Mouse (Mus musculus) kidney, adult 2 months (tissue): ENCODE data around the gene Gltp.

Experiments used
- CTCF ChIP-seq: fragments of 200-500 bp; conservative IDR thresholded peaks from 2 replicates; pipeline ENCODE4 v1.5.1; 2011; ENCODE audit warnings: low read depth, mild to moderate bottlenecking, control low read depth, low read length, moderate library complexity, mixed read lengths; ENCODE audit not compliant: insufficient read depth, insufficient read length
- POLR2A ChIP-seq: fragments of 200-500 bp; IDR thresholded peaks from one replicate; pipeline ENCODE4 v1.6.1; 2011; ENCODE audit warnings: low read depth, low read length, control low read depth

- TF ChIP-seq POLR2A (no peak), CTCF (no peak)
Measured at GRCm38 (mm10) chr5:114721969-114722368, 31.2 kb upstream of the Gltp start.
